ENCODE assay signal across 11 mouse cellular contexts in the genomic region with DNA sequence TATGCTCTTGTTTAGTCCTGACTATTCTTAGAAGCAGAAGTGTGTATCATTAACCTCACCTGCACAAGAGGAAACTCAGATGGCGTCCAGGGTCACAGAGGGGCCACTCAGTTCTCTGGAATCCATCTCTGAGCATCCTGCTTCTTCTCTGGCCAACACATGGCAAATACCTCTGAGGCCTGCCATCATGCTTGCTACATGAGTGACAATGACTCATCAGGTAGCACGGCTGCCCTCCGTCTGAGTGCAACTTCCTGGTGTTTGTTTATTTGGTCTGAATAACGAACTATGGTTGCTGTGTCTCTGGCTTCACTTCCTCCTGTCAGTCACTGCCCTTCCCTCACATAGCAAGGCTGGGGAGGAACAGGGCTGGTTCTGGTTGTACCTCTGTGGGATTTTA. TPM values are rescaled to one million over a fixed set of nuclear protein-coding genes. Genes with fewer than 3 reads are reported as not detected.
DNase-seq lines count a peak whose midpoint lies in the region; ATAC-seq lines count a peak whose summit lies in the region.
"Had no signal": no experiment of that assay in that cellular context is flagged by ENCODE, and none has a peak within 500 bp of the region (broad histone marks: within the 10 kb centered on the region; RNA-seq: fewer than 3 reads in every experiment).

No protein-coding gene starts in this region.

- H3K9ac ChIP-seq in heart, embryonic 12.5 days = no peak overlapping the region
- H3K9ac ChIP-seq: embryonic facial prominence, embryonic 13.5 days; neural tube, embryonic 13.5 days had no signal

- WGBS in heart, embryonic 12.5 days = 32% methylated on average over 4 of the region's 4 CpGs

- H3K27ac ChIP-seq in heart, embryonic 12.5 days (ENCODE audit: poor library complexity, severe bottlenecking) = no peak overlapping the region
- H3K27ac ChIP-seq: neural tube, embryonic 13.5 days had no signal

- H3K27me3 ChIP-seq in heart, embryonic 12.5 days (replicated peaks) = no peaks in the 10 kb centered on the region
- H3K27me3 ChIP-seq: embryonic facial prominence, embryonic 13.5 days; neural tube, embryonic 13.5 days had no signal

- H3K36me3 ChIP-seq in heart, embryonic 12.5 days = peaks cover 32% of the 10 kb centered on the region

- H3K4me3 ChIP-seq in heart, embryonic 12.5 days = no peak overlapping the region
- H3K4me3 ChIP-seq: embryonic facial prominence, embryonic 13.5 days; neural tube, embryonic 13.5 days had no signal

- peak; percentile 7 to 35 for DNase-seq in adrenal gland, adult (ENCODE audit: inconsistent age in 2 of 2, low spot score in 1 of 2)
- no peak for DNase-seq in adrenal gland, adult 8-10 months
- DNase-seq in thymus, postnatal 36 days = peak; percentile 12 to 35
- no peak for DNase-seq in thymus, postnatal 14 days
- DNase-seq in lung, postnatal 25 days (ENCODE audit: low spot score) = peak; percentile 41
- DNase-seq in kidney, adult 11 months = no peak
- no peak for DNase-seq in cerebellum, postnatal 25 days

- ATAC-seq in heart, embryonic 12.5 days (ENCODE audit: insufficient number of reproducible peaks, low FRiP score) = no peak

- H3K9me3 ChIP-seq in heart, embryonic 12.5 days (replicated peaks) = no peaks in the 10 kb centered on the region
- H3K9me3 ChIP-seq: embryonic facial prominence, embryonic 13.5 days; neural tube, embryonic 13.5 days had no signal

- H3K4me1 ChIP-seq in heart, embryonic 12.5 days (replicated peaks) = peaks cover 8% of the 10 kb centered on the region
- H3K4me1 ChIP-seq: embryonic facial prominence, embryonic 13.5 days; neural tube, embryonic 13.5 days had no signal

- H3K4me2 ChIP-seq in heart, embryonic 12.5 days = no peak overlapping the region
- H3K4me2 ChIP-seq: embryonic facial prominence, embryonic 13.5 days; heart, embryonic 11.5 days; neural tube, embryonic 13.5 days had no signal

RNA-seq across cellular contexts. Expression of a gene that starts 11.1 kb away (rescaled TPM):
- 10 to 100 TPM; 39.1 to 76.8 (median 65.3) TPM for total RNA-seq in adrenal gland, adult 8-10 months (2022)
- polyA plus RNA-seq in heart, embryonic 12.5 days (2016; fragmentation: Nextera tagmentation; extraction: Ambion mirVana) = 77.2 and 82.3 TPM in 2 replicates

RNA-seq across cellular contexts. Expression of a gene that starts 40.9 kb away (rescaled TPM):
- 100 to 1,000 TPM in 2 of 4 experiments, 10 to 100 TPM in 2; 80.4 to 126 (median 97.1) TPM for total RNA-seq in adrenal gland, adult 8-10 months (2022)
- polyA plus RNA-seq in heart, embryonic 12.5 days (2016; fragmentation: Nextera tagmentation; extraction: Ambion mirVana) = 103 and 111 TPM in 2 replicates

Comparison
In these comparisons a context has a peak if more than half of its experiments do, and no peak if none do; other contexts are left out.
1. DNase-seq: peak in adrenal gland, adult (2 of 2), thymus, postnatal 36 days (2 of 2) and lung, postnatal 25 days (single experiment); none in adrenal gland, adult 8-10 months (single experiment), thymus, postnatal 14 days (single experiment), kidney, adult 11 months (single experiment) and cerebellum, postnatal 25 days (0 of 2).